In the genomic region with DNA sequence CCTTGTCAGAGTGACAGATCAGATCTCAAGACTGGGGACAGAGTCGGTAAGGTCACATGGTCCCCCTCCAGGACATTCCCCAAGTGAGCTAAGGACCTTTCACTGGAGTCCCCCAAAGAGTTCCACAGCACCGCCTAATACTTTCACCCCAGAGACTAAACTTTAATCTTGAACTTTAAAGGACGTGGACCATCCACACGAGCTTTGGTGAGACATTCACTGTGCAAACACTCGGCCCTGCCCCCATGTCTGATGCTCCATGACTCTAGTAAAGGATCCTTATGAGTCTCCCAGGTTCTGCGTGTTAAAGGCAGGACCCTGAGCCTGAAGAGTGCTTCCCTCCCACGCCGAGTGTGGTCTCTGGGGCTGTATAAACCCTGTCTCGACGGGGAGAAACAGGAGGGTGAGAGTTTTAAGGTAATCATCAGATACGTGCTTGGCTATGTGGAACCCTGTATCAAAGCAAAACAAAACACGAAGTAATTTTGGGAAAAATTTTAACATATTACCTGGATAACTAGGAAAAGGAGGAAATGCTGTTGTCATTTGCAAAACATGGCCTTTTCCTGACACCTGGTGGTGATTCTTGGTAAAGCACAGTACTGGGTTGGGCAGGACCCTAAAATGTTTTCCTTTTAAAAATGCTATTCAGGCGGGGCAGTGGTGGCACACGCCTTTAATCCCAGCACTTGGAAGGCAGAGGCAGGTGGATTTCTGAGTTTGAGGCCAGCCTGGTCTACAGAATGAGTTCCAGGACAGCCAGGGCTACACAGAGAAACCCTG, we compare ENCODE assay signal across 8 mouse cellular contexts.
DNase-seq lines count a peak whose midpoint lies in the region; ATAC-seq and TF ChIP-seq lines count a peak whose summit lies in the region.

No protein-coding gene starts in this region.

- H3K9ac ChIP-seq in intestine, postnatal 0 days (ENCODE audit: low read depth, low read length), result no peak overlapping the region
- no peak overlapping the region for H3K9ac ChIP-seq in intestine, embryonic 15.5 days
- no peak overlapping the region for H3K9ac ChIP-seq in midbrain, embryonic 15.5 days

- H3K9me3 ChIP-seq in intestine, postnatal 0 days (ENCODE audit: control insufficient read depth), result no peaks in the 10 kb centered on the region
- H3K9me3 ChIP-seq in intestine, embryonic 15.5 days, result no peaks in the 10 kb centered on the region
- H3K9me3 ChIP-seq in midbrain, embryonic 15.5 days, result no peaks in the 10 kb centered on the region

- 65% methylated on average over 14 of the region's 14 CpGs for WGBS in intestine, postnatal 0 days
- WGBS in intestine, embryonic 15.5 days, result 64% methylated on average over 14 of the region's 14 CpGs
- WGBS in midbrain, embryonic 15.5 days, result 73% methylated on average over 14 of the region's 14 CpGs

- 0 out of 2 replicates have a peak, but pooled peaks cover 4% of the 10 kb centered on the region for H3K4me1 ChIP-seq in intestine, postnatal 0 days (replicated peaks; ENCODE audit: control insufficient read depth, insufficient read depth, low read length)
- peaks cover 9% of the 10 kb centered on the region; the same call in 1 of the 2 replicates for H3K4me1 ChIP-seq in intestine, embryonic 15.5 days (replicated peaks)
- peaks cover 19% of the 10 kb centered on the region for H3K4me1 ChIP-seq in midbrain, embryonic 15.5 days

- H3K27me3 ChIP-seq in intestine, postnatal 0 days (replicated peaks; ENCODE audit: control insufficient read depth, insufficient read depth, low read length), result no peaks in the 10 kb centered on the region
- H3K27me3 ChIP-seq in intestine, embryonic 15.5 days (replicated peaks), result no peaks in the 10 kb centered on the region
- H3K27me3 ChIP-seq in midbrain, embryonic 15.5 days (replicated peaks), result no peaks in the 10 kb centered on the region

- TF ChIP-seq CTCF in intestine, postnatal 0 days (IDR thresholded peaks at IDR 0.05; ENCODE audit: low read depth), result peak; percentile 80

- no peak overlapping the region for H3K4me3 ChIP-seq in intestine, postnatal 0 days (ENCODE audit: low read depth, low read length)
- no peak overlapping the region for H3K4me3 ChIP-seq in intestine, embryonic 15.5 days (replicated peaks)
- no peak overlapping the region for H3K4me3 ChIP-seq in midbrain, embryonic 15.5 days

- no peak overlapping the region for H3K4me2 ChIP-seq in intestine, postnatal 0 days (replicated peaks; ENCODE audit: low read depth)
- H3K4me2 ChIP-seq in intestine, embryonic 15.5 days (replicated peaks), result no peak overlapping the region
- no peak overlapping the region for H3K4me2 ChIP-seq in midbrain, embryonic 15.5 days

- peak; percentile 42 for DNase-seq in ES-CJ7 (ENCODE audit: low read depth, low spot score)
- peak; percentile 73 for DNase-seq in cerebellum, adult 8-10 months
- DNase-seq in gastrocnemius, postnatal 25 days, result peak; percentile 32
- peak; percentile 74 to 76 for DNase-seq in layer of hippocampus, postnatal 14 days (ENCODE audit: low spot score in 2 of 2)
- DNase-seq in thymus, postnatal 0 days (ENCODE audit: low spot score), result peak; percentile 54

- no peak overlapping the region for H3K27ac ChIP-seq in intestine, postnatal 0 days (ENCODE audit: low read depth, low read length)
- H3K27ac ChIP-seq in intestine, embryonic 15.5 days, result no peak overlapping the region
- no peak overlapping the region for H3K27ac ChIP-seq in midbrain, embryonic 15.5 days

- no peak for ATAC-seq in intestine, postnatal 0 days
- ATAC-seq in intestine, embryonic 15.5 days, result no peak; the same call in 1 of the 2 replicates
- ATAC-seq in midbrain, embryonic 15.5 days (replicated peaks), result peak; percentile 24; the same call in 1 of the 2 replicates

- H3K36me3 ChIP-seq in intestine, postnatal 0 days (ENCODE audit: control insufficient read depth, insufficient read depth), result peaks cover 8% of the 10 kb centered on the region; the same call in 1 of the 2 replicates
- no peaks in the 10 kb centered on the region for H3K36me3 ChIP-seq in intestine, embryonic 15.5 days
- H3K36me3 ChIP-seq in midbrain, embryonic 15.5 days (replicated peaks), result no peaks in the 10 kb centered on the region
